Mouse (Mus musculus) forebrain, postnatal 0 days (tissue): ENCODE data around the gene Slx4ip. TPM values are rescaled to one million over a fixed set of nuclear protein-coding genes. Genes with fewer than 3 reads are reported as not detected.

Experiments
- ATAC-seq: fragments of 200-750 bp; cut with Nextera tagmentation; 2 replicates; pipeline ENCODE4 v1.8.0; 2017; ENCODE audit warnings: mild to moderate bottlenecking, moderate library complexity
- DNase-seq: peaks from one replicate; pipeline ENCODE4 v3.0.0-alpha.2; 2015
- H3K27ac ChIP-seq: fragments of 300-500 bp; sonication (generic); 2 replicates; pipeline ENCODE4 v1.5.1; 2014; ENCODE audit warnings: low read depth, mild to moderate bottlenecking, antibody characterized with exemption, low read length, moderate library complexity, mixed read lengths
- H3K27me3 ChIP-seq: fragments of 300-500 bp; sonication (generic); 2 replicates; pipeline ENCODE4 v1.6.1; 2014; ENCODE audit warnings: mild to moderate bottlenecking, low read length, mixed read lengths; ENCODE audit not compliant: insufficient read depth
- H3K36me3 ChIP-seq: fragments of 300-500 bp; sonication (generic); 2 replicates; pipeline ENCODE4 v1.6.1; 2014; ENCODE audit warnings: mild to moderate bottlenecking, moderate library complexity; ENCODE audit not compliant: insufficient read depth
- H3K4me1 ChIP-seq: fragments of 300-500 bp; sonication (generic); 2 replicates; pipeline ENCODE4 v1.6.1; 2014; ENCODE audit warnings: antibody characterized with exemption; ENCODE audit not compliant: insufficient read depth
- H3K4me2 ChIP-seq: fragments of 300-500 bp; sonication (generic); 2 replicates; pipeline ENCODE4 v1.6.1; 2014; ENCODE audit warnings: low read depth, mild to moderate bottlenecking, moderate library complexity
- H3K4me3 ChIP-seq: fragments of 300-500 bp; sonication (generic); 2 replicates; pipeline ENCODE4 v1.5.1; 2014; ENCODE audit warnings: low read depth, low read length, mixed read lengths
- H3K9ac ChIP-seq: fragments of 300-500 bp; sonication (generic); 2 replicates; pipeline ENCODE4 v1.6.1; 2014; ENCODE audit warnings: mild to moderate bottlenecking
- H3K9me3 ChIP-seq: fragments of 300-500 bp; sonication (generic); 2 replicates; pipeline ENCODE4 v1.6.1; 2016; ENCODE audit warnings: low read length
- CTCF ChIP-seq: sonication (generic); IDR thresholded peaks from 2 replicates; pipeline ENCODE4 v1.5.1; 2016; ENCODE audit warnings: antibody characterized with exemption, control low read depth, low read depth
- WGBS: fragments of 180-500 bp; shearing (Covaris S2); extraction: QIAGEN DNeasy Blood & Tissue Kit; methylation state at CpG from one replicate; pipeline ENCODE4 v1.1.7; 2014; 5-methylcytosine and 5-hydroxymethylcytosine counted together
- polyA plus RNA-seq: library from polyadenylated mRNA; unstranded; fragments of >200 nt; fragmentation: Nextera tagmentation; extraction: Ambion mirVana; gene quantifications from 2 replicates; pipeline ENCODE4 v1.2.1, GENCODE M21; 2015
- total RNA-seq: library from RNA; depleted of rRNA; stranded (reverse); fragments of >200 nt; gene quantifications from 2 replicates; pipeline ENCODE4 v1.2.3, GENCODE M21; 2014

Slx4ip gene
- total and polyA plus RNA-seq, 2 experiments from 2014 or later = 8.1 to 13.6 TPM

DNA sequence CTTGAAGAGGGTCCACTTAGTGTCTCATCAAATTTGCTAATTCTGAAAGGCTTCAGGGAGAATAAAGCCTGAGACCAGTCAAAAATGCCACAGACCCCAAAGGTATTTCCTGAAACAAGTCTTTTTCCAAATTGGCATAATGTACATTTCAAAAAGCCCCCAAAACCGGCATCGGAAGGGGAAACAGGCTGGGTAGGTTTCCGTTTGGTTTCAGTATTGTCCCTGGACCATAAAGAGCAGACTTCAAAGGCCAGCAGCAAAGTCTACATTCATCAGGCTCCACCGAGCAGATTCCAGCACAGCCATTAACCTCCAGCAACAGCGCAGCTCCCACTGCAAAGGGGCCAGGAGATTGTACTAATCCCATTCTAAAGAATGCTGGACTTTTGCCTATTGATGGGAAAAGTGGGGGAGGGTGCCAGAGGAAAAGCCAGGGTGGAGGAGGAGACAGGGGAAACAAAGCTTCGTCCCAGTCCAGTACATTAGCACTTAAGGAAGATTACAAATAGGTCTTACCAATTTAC is 208.3 kb downstream of the Slx4ip start:
- TF ChIP-seq CTCF = no peak
- Histone ChIP-seq H3K36me3 (0 out of 2 replicates have a peak, but pooled peaks cover 3% of the 10 kb centered on the region), H3K4me2 (no peak overlapping the region), H3K9me3 (no peaks in the 10 kb centered on the region), H3K27me3 (no peaks in the 10 kb centered on the region), H3K9ac (no peak overlapping the region), H3K27ac (no peak overlapping the region), H3K4me1 (no peaks in the 10 kb centered on the region), H3K4me3 (no peak overlapping the region)
- ATAC-seq = no peak
- 23% methylated on average over 6 of the region's 6 CpGs for WGBS
- DNase-seq = no peak

DNA sequence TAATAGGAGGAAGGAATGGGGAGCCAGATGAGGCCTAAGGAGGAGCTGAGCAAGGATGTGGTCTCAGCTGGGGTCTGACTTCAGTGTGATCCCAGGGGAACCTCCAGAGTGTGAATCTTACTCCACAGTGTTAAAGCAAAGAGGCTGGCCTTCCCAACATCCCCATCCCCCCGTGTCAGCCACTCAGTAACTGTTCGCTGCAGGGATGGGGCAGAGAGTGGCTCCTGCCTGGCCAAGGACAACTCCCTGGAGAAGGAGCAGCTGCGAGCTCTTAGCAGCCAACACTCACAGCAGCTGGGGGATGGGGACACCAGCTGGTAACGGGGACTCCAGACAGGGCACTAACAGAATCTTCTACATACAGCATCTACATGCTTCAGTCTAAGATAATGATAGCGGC is 210.1 kb downstream of the Slx4ip start:
- ATAC-seq (peak; percentile 60), DNase-seq (no peak)
- H3K4me2 ChIP-seq = no peak overlapping the region
- H3K9ac ChIP-seq = no peak overlapping the region
- no peak overlapping the region for H3K27ac ChIP-seq
- H3K4me1 ChIP-seq = no peaks in the 10 kb centered on the region
- WGBS = 36% methylated on average over 5 of the region's 5 CpGs
- H3K27me3 ChIP-seq = no peaks in the 10 kb centered on the region
- H3K4me3 ChIP-seq = no peak overlapping the region
- H3K9me3 ChIP-seq = no peaks in the 10 kb centered on the region
- no peak for TF ChIP-seq CTCF
- 0 out of 2 replicates have a peak, but pooled peaks cover 3% of the 10 kb centered on the region for H3K36me3 ChIP-seq

GRCm38 (mm10) chr2:137107203-137107602 is 216.2 kb downstream of the Slx4ip start:
- no peaks in the 10 kb centered on the region for H3K4me1 ChIP-seq
- no peaks in the 10 kb centered on the region for H3K9me3 ChIP-seq
- 71% methylated on average over 4 of the region's 4 CpGs for WGBS
- H3K27ac ChIP-seq = no peak overlapping the region
- TF ChIP-seq CTCF = no peak
- H3K4me3 ChIP-seq = no peak overlapping the region
- DNase-seq = no peak
- no peaks in the 10 kb centered on the region; the same call in 1 of the 2 replicates for H3K27me3 ChIP-seq
- 0 out of 2 replicates have a peak, but pooled peaks cover 3% of the 10 kb centered on the region for H3K36me3 ChIP-seq
- no peak overlapping the region for H3K9ac ChIP-seq
- no peak overlapping the region for H3K4me2 ChIP-seq
- ATAC-seq = no peak

- Histone ChIP-seq H3K4me3 (no peak overlapping the region), H3K4me2 (no peak overlapping the region), H3K9ac (no peak overlapping the region), H3K4me1 (peaks cover 4% of the 10 kb centered on the region; the same call in 1 of the 2 replicates), H3K27me3 (no peaks in the 10 kb centered on the region; the same call in 1 of the 2 replicates), H3K27ac (no peak overlapping the region), H3K36me3 (0 out of 2 replicates have a peak, but pooled peaks cover 3% of the 10 kb centered on the region), H3K9me3 (no peaks in the 10 kb centered on the region)
- 48% methylated on average over 8 of the region's 8 CpGs for WGBS
- no peak for ATAC-seq
- TF ChIP-seq CTCF = no peak
- no peak for DNase-seq
Observed at GRCm38 (mm10) chr2:137107946-137108345, 216.9 kb downstream of the Slx4ip start.

- H3K27ac ChIP-seq = no peak overlapping the region
- H3K4me1 ChIP-seq = peaks cover 4% of the 10 kb centered on the region; the same call in 1 of the 2 replicates
- H3K4me2 ChIP-seq = no peak overlapping the region; the same call in 1 of the 2 replicates
- no peaks in the 10 kb centered on the region for H3K36me3 ChIP-seq
- DNase-seq = peak; percentile 60
- no peak overlapping the region for H3K9ac ChIP-seq
- 15% methylated on average over 15 of the region's 15 CpGs for WGBS
- peak; percentile 71 for ATAC-seq
- H3K27me3 ChIP-seq = no peaks in the 10 kb centered on the region; the same call in 1 of the 2 replicates
- no peak overlapping the region for H3K4me3 ChIP-seq
- no peak for TF ChIP-seq CTCF
- no peaks in the 10 kb centered on the region for H3K9me3 ChIP-seq
Observed at GRCm38 (mm10) chr2:137109321-137110213, 218.5 kb downstream of the Slx4ip start.

DNA sequence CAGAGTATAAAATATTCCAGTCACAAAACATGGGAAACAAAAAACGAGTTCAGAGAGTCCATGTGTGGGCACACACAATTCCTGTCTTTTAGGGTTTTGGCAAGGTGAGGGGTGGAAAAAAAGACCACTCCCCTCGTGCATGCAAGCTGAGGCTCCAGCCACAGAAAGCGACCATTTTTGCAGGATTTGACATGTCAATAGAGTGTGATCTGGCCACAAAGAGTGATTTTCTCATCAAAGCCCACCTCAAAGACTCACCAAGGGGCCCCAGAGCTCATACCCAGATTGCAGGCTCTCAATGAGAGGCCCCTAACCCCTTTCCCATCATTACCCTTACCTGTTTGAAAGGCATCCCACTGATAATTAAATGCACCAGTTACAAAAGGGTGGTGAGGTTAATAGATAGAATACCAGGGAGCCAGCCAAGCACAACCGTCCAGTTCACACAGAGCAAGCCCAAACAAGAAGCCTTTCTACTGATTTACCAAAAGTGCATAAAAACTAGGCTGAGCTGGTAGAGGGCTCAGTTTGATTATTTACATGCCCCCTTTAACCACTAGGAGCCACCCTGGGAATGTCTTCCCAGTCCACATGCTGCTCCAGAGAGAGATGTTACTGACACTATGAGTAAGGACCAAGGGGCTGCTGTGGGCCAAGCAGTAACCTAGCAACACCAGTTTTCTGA is 219.3 kb downstream of the Slx4ip start:
- peak; percentile 45 for TF ChIP-seq CTCF
- Histone ChIP-seq H3K9me3 (no peaks in the 10 kb centered on the region), H3K4me1 (peaks cover 10% of the 10 kb centered on the region), H3K4me3 (no peak overlapping the region), H3K36me3 (no peaks in the 10 kb centered on the region), H3K9ac (no peak overlapping the region), H3K27ac (no peak overlapping the region), H3K4me2 (no peak overlapping the region; the same call in 1 of the 2 replicates), H3K27me3 (no peaks in the 10 kb centered on the region; the same call in 1 of the 2 replicates)
- DNase-seq (no peak), ATAC-seq (no peak)
- 15% methylated on average over 4 of the region's 4 CpGs for WGBS
